Mouse (Mus musculus) ovary, adult 18-20 months (tissue): Measurements from ENCODE around the gene Gaa.
A peak's percentile ranks its signal among the peaks of the same experiment; 100 is the strongest.
"Not testable (repeated sequence)": the region's sequence is repeated elsewhere in the genome, so short reads cannot be mapped to it uniquely, and the experiment has no call there.

ENCODE experiments used
- DNase-seq: peaks from one replicate; pipeline ENCODE4 v3.0.0; 2022; ENCODE audit warnings: low spot score, mixed read lengths

Gaa gene

GRCm38 (mm10) chr11:119267768-119268556 lies at the start of gene Gaa:
Gene Gaa (plus strand): TSS chr11:119267887.
- DNase-seq, result peak; percentile 81

GRCm38 (mm10) chr11:119219816-119220465 lies 47.7 kb upstream of the Gaa start:
- DNase-seq, result no peak

- DNase-seq, result no peak
Observed at GRCm38 (mm10) chr11:119221812-119222510, 45.7 kb upstream of the Gaa start.

- DNase-seq, result peak; percentile 61
Observed at GRCm38 (mm10) chr11:119223124-119223890, 44.4 kb upstream of the Gaa start.

GRCm38 (mm10) chr11:119224926-119225325 lies 42.8 kb upstream of the Gaa start:
- no peak for DNase-seq

GRCm38 (mm10) chr11:119225634-119226033 lies 42.1 kb upstream of the Gaa start:
- DNase-seq, result no peak

GRCm38 (mm10) chr11:119227591-119227990 lies 40.1 kb upstream of the Gaa start:
- DNase-seq, result no peak

GRCm38 (mm10) chr11:119228091-119228781 lies 39.5 kb upstream of the Gaa start, which contains the start of the genes Tbc1d16 and Ccdc40:
Gene Tbc1d16 (minus strand): TSS chr11:119228499.
Gene Ccdc40 (plus strand): TSS chr11:119228572.
- DNase-seq, result no peak

GRCm38 (mm10) chr11:119228846-119229626 lies 38.7 kb upstream of the Gaa start:
- peak; percentile 62 for DNase-seq

- DNase-seq, result no peak
Observed at GRCm38 (mm10) chr11:119234770-119235169, 32.9 kb upstream of the Gaa start.

GRCm38 (mm10) chr11:119235596-119235995 lies 32.1 kb upstream of the Gaa start:
- no peak for DNase-seq

- no peak for DNase-seq
Observed at GRCm38 (mm10) chr11:119236354-119236753, 31.3 kb upstream of the Gaa start.

- no peak for DNase-seq
Observed at GRCm38 (mm10) chr11:119237007-119237406, 30.7 kb upstream of the Gaa start.

GRCm38 (mm10) chr11:119237568-119238304 lies 30.0 kb upstream of the Gaa start:
- DNase-seq, result no peak

- DNase-seq, result peak; percentile 42
Observed at GRCm38 (mm10) chr11:119238305-119238721, 29.4 kb upstream of the Gaa start.

- no peak for DNase-seq
Observed at GRCm38 (mm10) chr11:119239480-119239879, 28.2 kb upstream of the Gaa start.

- not testable (repeated sequence) for DNase-seq
Observed at GRCm38 (mm10) chr11:119245543-119245942, 22.1 kb upstream of the Gaa start.

GRCm38 (mm10) chr11:119249011-119249410 lies 18.7 kb upstream of the Gaa start:
- no peak for DNase-seq

- DNase-seq, result no peak
Observed at GRCm38 (mm10) chr11:119250998-119251397, 16.7 kb upstream of the Gaa start.
